Mouse (Mus musculus) monocyte, adult 2 months (primary cell): ENCODE results near the gene Thbd.

Experiments
- DNase-seq, 2 experiments: peaks; one replicate each; pipeline ENCODE4 v3.0.0; 2022; ENCODE audit warnings: low spot score in 2 of 2, low read depth in 1 of 2

Thbd gene

GRCm38 (mm10) chr2:148425709-148426382 is 17.9 kb upstream of the Thbd start:
- DNase-seq: no peak

- DNase-seq: no peak
Observed at GRCm38 (mm10) chr2:148421706-148422105, 13.7 kb upstream of the Thbd start.

GRCm38 (mm10) chr2:148421112-148421511 is 13.1 kb upstream of the Thbd start:
- DNase-seq: no peak

DNA sequence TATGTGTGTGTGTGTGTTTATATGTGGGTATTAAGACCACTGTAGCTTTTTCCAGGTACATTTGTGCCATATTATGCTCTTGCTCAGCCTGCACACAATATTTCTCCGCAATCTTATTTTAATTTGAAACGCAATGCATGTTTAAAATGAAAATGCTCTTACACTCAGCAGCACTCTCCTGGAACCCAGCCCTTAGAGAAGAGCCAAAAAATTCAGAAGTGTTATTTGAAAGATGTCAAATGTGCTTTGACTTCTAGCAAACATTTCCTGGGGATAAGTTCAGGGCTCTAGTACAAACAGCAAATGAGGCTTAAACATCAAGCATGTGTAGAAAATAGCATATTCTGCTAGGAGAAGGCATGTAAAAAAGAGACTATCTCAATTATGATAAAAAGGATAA is 11.8 kb upstream of the Thbd start:
- DNase-seq: no peak

GRCm38 (mm10) chr2:148419151-148419550 is 11.2 kb upstream of the Thbd start:
- no peak for DNase-seq

DNA sequence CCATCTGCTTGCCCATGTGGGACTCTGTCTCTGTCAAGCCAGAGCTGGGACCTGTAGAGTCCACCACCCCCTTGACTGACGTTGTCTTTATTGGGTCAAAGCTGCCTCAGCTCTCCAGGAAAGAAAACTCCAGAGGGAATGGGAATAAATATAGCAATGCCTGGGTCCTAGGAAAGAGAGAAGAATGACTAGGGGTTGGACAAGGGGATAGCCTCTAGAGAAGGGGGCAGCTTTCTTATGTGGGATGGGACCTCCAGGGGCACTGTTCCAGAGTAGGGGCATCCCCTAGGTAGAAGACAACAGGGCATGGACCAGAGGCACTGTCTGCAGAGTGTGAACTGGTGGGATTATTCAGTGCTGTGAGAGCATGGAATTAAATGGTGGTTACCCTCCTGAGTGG is 1.8 kb upstream of the Thbd start:
- DNase-seq: no peak

GRCm38 (mm10) chr2:148409141-148409540 is 1.2 kb upstream of the Thbd start:
- peak; percentile 72 to 74 for DNase-seq

DNA sequence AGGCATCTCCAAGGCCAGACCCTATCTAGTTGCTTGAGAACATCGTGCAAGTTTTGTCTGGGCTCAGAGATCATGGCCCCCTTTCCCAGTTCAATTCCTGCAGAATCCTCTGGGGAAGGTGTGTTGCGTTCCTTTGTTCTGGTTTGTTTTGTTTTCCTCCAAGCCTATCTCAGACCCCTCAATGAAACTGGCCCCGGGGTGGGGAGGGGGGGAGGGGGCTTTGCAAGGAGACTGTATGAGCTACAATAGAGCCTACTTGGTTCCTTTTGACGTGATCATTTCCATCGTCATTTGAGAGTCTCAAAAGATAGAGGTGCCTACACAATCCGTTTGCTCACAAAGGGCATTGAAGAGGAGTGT is 753 bp upstream of the Thbd start:
- DNase-seq: no peak

GRCm38 (mm10) chr2:148406971-148407869 is 768 bp downstream of the Thbd start:
- peak in 1 of 2 experiments; percentile 35 for DNase-seq

DNA sequence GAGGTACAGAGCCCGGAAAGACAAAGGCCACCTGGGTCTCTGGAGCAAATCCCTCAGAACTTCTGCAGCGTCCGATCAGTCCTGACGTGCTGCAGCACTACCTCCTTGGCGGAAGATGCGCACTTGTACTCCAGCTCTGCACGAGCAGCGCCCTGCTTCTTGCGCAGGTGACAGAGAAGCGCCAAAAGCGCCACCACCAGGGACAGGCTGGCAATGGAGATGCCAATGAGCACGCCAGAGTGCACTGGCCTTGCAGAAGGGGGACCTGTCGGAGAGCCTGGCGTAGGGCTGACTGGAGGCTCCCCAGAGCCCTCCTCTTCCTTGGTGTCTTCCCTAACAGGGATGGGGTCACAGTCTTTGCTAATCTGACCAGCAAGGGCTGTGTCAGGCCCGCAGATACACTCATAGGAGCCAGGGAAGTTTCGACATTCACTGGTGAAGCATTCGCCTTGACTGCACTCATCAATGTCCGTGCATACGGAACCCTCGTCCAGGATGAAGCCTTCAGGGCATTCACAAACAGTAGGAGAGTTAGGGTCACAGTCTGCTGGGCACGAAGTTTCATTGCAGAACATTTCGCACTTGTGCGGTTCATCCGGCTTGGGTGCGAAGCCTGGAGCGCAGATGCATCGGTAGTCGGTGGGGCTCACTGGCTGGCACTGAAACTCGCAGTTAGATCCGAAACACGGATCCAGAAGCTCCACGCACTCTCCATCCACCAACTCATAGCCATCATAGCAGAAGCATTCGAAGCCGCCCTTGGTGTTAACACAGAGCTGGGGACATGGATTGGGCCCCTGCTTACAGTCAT is 1.6 kb downstream of the Thbd start:
- DNase-seq: peak in 1 of 2 experiments; percentile 54

DNA sequence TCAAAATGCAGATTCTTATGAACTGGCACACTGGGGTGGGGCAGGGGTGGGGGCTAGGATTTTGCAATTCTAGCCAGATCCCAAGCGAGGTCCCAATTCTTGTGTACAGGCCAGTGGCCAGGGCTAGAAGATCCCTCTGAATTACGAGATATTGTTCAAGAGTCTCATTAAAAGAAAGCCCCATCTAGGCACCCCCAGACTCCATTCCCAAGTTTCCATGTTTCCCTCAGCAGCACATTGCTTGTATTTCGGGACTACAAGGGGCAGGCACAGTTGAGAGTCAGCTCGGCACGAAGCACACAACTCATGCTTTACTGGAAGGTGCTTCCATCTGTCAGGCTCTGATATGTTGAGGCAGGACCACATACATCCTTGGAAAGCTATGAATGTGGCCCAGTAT is 3.1 kb downstream of the Thbd start:
- no peak for DNase-seq

GRCm38 (mm10) chr2:148402227-148402626 is 5.8 kb downstream of the Thbd start:
- no peak for DNase-seq

- no peak for DNase-seq
Observed at GRCm38 (mm10) chr2:148398901-148399685, 8.9 kb downstream of the Thbd start.

DNA sequence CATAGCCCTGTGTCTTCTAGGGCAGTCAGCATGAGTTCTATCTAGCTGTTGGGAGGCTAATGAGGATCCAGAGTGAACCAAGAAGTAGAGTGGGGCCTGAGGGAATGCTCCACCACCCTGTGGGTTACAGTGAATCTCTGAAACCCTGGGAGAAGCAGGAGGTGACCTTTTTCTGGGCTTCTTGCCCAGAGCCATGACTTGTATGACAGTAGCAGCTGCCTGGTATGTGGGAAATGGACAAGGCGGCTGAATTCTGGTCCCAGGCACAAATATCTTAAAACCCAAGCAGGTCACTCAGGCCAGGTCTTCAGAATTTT is 10.2 kb downstream of the Thbd start:
- no peak for DNase-seq

- DNase-seq: peak in 1 of 2 experiments; percentile 36
Observed at GRCm38 (mm10) chr2:148397015-148397783, 10.8 kb downstream of the Thbd start.

GRCm38 (mm10) chr2:148396209-148396608 is 11.8 kb downstream of the Thbd start:
- no peak for DNase-seq

GRCm38 (mm10) chr2:148395131-148396051 is 12.6 kb downstream of the Thbd start, which contains the start of gene Sstr4:
Gene Sstr4, plus strand, starts transcription at chr2:148395344.
- peak in 1 of 2 experiments; percentile 52 for DNase-seq

- DNase-seq: no peak
Observed at GRCm38 (mm10) chr2:148393846-148394245, 14.1 kb downstream of the Thbd start.

DNA sequence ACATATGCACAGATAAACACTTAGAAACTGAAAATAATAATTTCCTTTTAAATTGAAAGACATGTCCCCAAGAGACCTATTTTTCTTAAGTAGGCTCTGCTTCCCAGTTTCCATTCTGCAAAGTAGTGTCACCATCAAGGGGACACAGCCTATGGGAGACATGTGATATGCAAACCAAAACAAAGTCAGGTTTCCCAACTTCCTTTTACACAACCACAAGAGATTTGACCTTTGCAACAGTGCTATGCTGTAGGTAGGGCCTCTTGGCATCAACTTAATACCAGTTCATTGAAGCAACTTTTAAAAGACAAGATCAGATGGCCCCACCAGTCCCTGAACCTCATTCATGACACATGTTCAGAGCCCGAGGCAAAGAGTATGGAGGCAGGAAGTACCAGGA is 14.8 kb downstream of the Thbd start:
- DNase-seq: peak in 1 of 2 experiments; percentile 24
